In the genomic region with DNA sequence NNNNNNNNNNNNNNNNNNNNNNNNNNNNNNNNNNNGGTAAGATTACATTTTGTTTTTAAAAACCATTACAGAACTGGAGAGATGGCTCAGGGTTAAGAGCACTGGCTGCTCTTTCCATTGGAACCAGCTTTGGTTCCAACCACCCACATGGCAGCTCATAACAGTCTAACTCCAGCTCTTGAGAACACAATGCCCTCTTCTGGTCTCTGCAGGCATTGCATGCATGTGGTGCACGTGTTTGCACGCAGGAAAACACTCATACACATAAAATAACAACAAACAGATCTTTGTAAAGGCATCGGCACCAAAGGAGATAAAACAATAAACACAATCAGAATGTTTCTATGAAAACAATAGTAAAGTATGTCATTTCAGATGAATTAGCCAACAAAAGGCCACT, we compare ENCODE assay signal across 1 mouse cellular context.
A peak's percentile ranks its signal among the peaks of the same experiment; 100 is the strongest.
TF ChIP-seq lines count a peak whose summit lies in the region.

No protein-coding gene starts in this region.

TF ChIP-seq in MEL, 35 proteins besides CTCF, POLR2A, EP300 and RAD21:
- no peak for TF ChIP-seq CHD2 (IDR thresholded peaks at IDR 0.05; ENCODE audit: low read length)
- TF ChIP-seq SMC3 (IDR thresholded peaks at IDR 0.05; ENCODE audit: low read depth, low read length): peak; percentile 54
- TF ChIP-seq BHLHE40 (IDR thresholded peaks at IDR 0.05; ENCODE audit: borderline replicate concordance, low read depth, low read length): peak; percentile 69; the same call in 1 of the 2 replicates
- TF ChIP-seq USF2 (IDR thresholded peaks at IDR 0.05; ENCODE audit: borderline replicate concordance in 1 of 2, insufficient read depth in 1 of 2, low read depth in 1 of 2, low read length in 2 of 2): no peak
- no peak for TF ChIP-seq RCOR1 (IDR thresholded peaks at IDR 0.05; ENCODE audit: low read depth, low read length)
- TF ChIP-seq E2F4 (IDR thresholded peaks at IDR 0.05; ENCODE audit: borderline replicate concordance, low read depth, low read length): no peak
- TF ChIP-seq POLR2AphosphoS5 (IDR thresholded peaks at IDR 0.05; ENCODE audit: borderline replicate concordance, low read depth, low read length): no peak
- 0 out of 2 replicates have a peak, but pooled peaks have one; percentile 22 for TF ChIP-seq SIN3A (IDR thresholded peaks at IDR 0.05; ENCODE audit: low read length)
- TF ChIP-seq HCFC1 (IDR thresholded peaks at IDR 0.05; ENCODE audit: low read depth, low read length): no peak
- TF ChIP-seq MXI1 (IDR thresholded peaks at IDR 0.05; ENCODE audit: low read depth, low read length): peak; percentile 61; the same call in 1 of the 2 replicates
- TF ChIP-seq MAZ (IDR thresholded peaks at IDR 0.05; ENCODE audit: low read depth, low read length): no peak
- TF ChIP-seq ELF1 (IDR thresholded peaks at IDR 0.05; ENCODE audit: low read depth, low read length): no peak
- TF ChIP-seq MYB (IDR thresholded peaks at IDR 0.05; ENCODE audit: low read depth, low read length): no peak
- no peak for TF ChIP-seq ZMIZ1 (IDR thresholded peaks at IDR 0.05; ENCODE audit: low read depth, low read length)
- no peak for TF ChIP-seq MAFK (IDR thresholded peaks at IDR 0.05; ENCODE audit: borderline replicate concordance, low read depth, low read length)
- TF ChIP-seq CHD1 (IDR thresholded peaks at IDR 0.05; ENCODE audit: low read depth, low read length): no peak
- no peak for TF ChIP-seq USF1 (IDR thresholded peaks at IDR 0.05; ENCODE audit: low read depth, low read length)
- peak; percentile 93 for TF ChIP-seq MYC (IDR thresholded peaks at IDR 0.05; ENCODE audit: low read depth, low read length)
- no peak for TF ChIP-seq GATA1 (IDR thresholded peaks at IDR 0.05; ENCODE audit: low read depth, low read length)
- no peak for TF ChIP-seq UBTF (IDR thresholded peaks at IDR 0.05; ENCODE audit: borderline replicate concordance, insufficient read depth, low read depth, low read length)
- TF ChIP-seq MEF2A (IDR thresholded peaks at IDR 0.05; ENCODE audit: extremely low read depth, insufficient replicate concordance, low read depth, low read length, poor library complexity, severe bottlenecking): no peak
- no peak for TF ChIP-seq TCF12 (IDR thresholded peaks at IDR 0.05; ENCODE audit: low read depth, low read length)
- no peak for TF ChIP-seq TAL1 (IDR thresholded peaks at IDR 0.05; ENCODE audit: low read length)
- TF ChIP-seq ZC3H11A (IDR thresholded peaks at IDR 0.05; ENCODE audit: low read depth, low read length): no peak
- no peak for TF ChIP-seq JUND (IDR thresholded peaks at IDR 0.05; ENCODE audit: low read depth, low read length)
- no peak for TF ChIP-seq TBP (IDR thresholded peaks at IDR 0.05; ENCODE audit: low read depth, low read length)
- no peak for TF ChIP-seq ETS1 (IDR thresholded peaks at IDR 0.05; ENCODE audit: low read depth, low read length)
- no peak for TF ChIP-seq NELFE (IDR thresholded peaks at IDR 0.05; ENCODE audit: low read depth, low read length)
- no peak for TF ChIP-seq GABPA (IDR thresholded peaks at IDR 0.05; ENCODE audit: low read depth, low read length)
- TF ChIP-seq KAT2A (conservative IDR thresholded peaks at IDR 0.05; ENCODE audit: low read depth, low read length): no peak
- TF ChIP-seq ZNF384 (IDR thresholded peaks at IDR 0.05; ENCODE audit: low read depth, low read length): no peak
- no peak for TF ChIP-seq POLR2AphosphoS2 (IDR thresholded peaks at IDR 0.05; ENCODE audit: low read length)
- TF ChIP-seq NRF1 (IDR thresholded peaks at IDR 0.05; ENCODE audit: insufficient read depth, low read depth, low read length, poor library complexity, severe bottlenecking): no peak
- peak; percentile 76 for TF ChIP-seq MAX (IDR thresholded peaks at IDR 0.05; ENCODE audit: low read length)
- no peak for TF ChIP-seq ZKSCAN1 (IDR thresholded peaks at IDR 0.05; ENCODE audit: low read depth, low read length)
